Mouse (Mus musculus) brain, adult 2 months (tissue): ENCODE results near the gene Jam3.

Source experiments
- DNase-seq: peaks from one replicate; pipeline ENCODE4 v3.0.0; 2011; ENCODE audit warnings: low read depth, low spot score

Jam3 gene

GRCm38 (mm10) chr9:27111756-27112155, 43.5 kb downstream of the Jam3 start:
- DNase-seq, result no peak

DNA sequence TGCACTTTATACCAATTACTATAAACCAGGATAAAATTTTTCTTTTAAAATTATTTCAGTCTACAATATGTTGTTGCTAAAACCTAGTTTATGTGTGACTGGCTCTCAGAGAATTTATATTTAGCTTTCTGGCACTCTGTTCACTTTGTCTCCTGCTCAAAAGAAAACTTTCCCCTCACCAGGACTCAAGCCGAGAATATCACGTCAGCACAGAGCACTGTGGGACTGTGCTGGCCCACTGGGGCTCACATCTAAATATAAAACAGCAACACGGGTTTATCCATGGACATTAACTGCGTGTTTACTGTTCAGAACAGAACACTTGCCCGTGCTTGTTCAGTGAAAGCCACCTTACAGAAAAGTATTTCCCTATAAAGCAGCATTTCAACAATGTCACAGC, 44.5 kb downstream of the Jam3 start:
- DNase-seq, result peak; percentile 80

DNA sequence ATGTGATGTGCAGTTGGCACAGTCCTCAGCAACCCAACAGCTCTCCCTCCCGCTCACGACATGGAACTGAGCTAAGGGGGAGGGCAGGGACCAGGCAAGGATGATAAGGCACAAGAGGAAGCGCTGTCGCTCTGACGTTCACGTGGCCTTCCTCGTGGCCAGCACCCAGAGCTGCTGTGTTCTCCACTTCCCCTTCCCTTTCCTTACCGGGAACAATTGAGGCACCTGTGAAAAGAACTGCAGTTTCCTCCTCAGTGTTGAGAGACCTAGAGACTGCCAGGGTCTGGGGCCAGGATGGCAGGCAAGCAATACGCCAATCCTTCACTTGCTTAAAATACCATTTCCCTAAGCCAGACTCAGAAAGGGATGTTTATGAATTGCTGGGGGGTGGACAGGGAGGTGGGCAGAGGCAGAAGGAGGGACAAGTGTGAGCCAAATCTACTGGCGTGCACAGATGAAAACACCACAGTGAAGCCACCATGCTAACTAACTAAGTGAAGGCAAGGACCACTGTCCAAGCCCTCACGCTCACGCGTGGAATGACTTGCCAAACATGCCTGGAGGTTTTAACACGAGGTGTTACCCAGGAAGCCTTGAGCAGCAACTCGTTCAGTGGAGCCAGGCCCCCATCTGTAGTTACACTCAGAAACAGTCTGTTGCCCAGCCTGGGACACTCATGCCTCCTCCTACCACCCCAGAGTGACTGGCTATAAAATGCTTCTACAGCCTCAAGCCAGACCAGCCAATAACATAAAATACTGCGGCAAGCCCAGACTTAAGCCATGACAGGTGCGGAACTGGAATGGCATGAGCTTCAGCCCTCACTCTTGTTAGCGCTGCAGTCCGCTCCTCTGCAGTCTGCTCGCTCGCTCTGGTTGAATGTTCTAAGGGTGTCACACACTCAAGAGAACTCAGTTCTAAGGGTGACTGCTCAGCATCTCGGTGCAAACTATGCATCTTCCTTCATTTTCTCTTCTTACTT, 45.4 kb downstream of the Jam3 start:
- DNase-seq, result peak; percentile 86

GRCm38 (mm10) chr9:27108451-27108850, 46.8 kb downstream of the Jam3 start:
- DNase-seq, result no peak

DNA sequence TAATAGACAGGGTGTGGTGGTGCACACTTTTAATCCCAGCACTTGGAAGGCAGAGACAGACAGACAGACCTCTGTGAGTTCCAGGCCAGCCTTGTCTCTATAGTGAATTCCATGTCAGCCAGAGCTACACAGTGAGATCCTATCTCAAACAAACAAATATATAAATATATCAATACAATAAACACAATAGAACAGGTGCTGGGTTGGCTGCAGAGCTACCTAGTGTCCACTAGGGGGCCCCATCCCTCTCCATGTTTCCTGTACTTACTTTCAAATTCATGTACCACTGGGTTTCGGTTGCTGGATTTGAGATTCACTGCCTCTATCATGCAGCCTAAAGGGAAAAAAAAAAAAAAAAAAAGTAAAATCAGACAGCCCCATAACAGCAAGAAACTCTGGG, 49.1 kb downstream of the Jam3 start:
- DNase-seq, result peak; percentile 81

DNA sequence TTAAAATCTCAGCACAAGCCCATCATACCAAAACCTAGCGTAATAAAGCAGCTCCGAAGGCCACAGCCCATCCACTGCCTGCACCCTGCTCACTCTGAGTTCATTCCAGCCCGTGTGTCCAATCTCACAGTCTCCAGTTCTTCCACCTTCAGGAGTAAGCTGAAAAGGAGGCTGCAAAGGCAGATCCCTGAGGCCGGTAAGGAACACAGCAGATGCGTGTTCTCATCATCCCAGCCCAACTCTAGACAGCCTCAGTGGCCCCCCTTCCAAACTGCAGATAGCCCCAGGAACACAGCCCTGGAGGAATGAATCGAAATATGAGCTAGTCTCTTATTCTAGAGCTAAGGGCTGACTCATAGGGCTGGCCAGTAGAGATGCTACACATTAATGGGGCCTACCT, 53.8 kb downstream of the Jam3 start:
- no peak for DNase-seq

- no peak for DNase-seq
Observed at GRCm38 (mm10) chr9:27099474-27099873, 55.7 kb downstream of the Jam3 start.

GRCm38 (mm10) chr9:27098557-27098956, 56.7 kb downstream of the Jam3 start:
- no peak for DNase-seq

DNA sequence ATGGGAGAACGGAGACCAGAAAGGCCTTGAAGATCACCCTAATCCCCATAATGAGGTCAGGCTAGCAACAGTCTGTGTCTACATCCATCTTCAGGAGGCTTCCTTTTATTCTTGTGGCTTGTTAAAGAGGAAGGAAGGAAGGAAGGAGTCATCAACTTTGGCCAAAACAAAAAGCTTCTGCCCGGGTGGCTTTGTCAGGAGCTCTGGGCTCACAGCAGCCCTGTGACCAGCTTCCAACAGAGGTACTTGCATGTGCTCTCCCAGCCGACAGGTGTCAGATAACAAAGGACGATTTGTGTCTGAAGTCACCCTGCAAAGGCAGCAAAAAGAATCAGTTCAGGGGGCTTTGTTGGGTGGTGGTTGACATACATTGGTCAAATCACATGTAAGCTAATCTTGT, 57.1 kb downstream of the Jam3 start:
- DNase-seq, result no peak

GRCm38 (mm10) chr9:27092916-27093315, 62.3 kb downstream of the Jam3 start:
- no peak for DNase-seq

DNA sequence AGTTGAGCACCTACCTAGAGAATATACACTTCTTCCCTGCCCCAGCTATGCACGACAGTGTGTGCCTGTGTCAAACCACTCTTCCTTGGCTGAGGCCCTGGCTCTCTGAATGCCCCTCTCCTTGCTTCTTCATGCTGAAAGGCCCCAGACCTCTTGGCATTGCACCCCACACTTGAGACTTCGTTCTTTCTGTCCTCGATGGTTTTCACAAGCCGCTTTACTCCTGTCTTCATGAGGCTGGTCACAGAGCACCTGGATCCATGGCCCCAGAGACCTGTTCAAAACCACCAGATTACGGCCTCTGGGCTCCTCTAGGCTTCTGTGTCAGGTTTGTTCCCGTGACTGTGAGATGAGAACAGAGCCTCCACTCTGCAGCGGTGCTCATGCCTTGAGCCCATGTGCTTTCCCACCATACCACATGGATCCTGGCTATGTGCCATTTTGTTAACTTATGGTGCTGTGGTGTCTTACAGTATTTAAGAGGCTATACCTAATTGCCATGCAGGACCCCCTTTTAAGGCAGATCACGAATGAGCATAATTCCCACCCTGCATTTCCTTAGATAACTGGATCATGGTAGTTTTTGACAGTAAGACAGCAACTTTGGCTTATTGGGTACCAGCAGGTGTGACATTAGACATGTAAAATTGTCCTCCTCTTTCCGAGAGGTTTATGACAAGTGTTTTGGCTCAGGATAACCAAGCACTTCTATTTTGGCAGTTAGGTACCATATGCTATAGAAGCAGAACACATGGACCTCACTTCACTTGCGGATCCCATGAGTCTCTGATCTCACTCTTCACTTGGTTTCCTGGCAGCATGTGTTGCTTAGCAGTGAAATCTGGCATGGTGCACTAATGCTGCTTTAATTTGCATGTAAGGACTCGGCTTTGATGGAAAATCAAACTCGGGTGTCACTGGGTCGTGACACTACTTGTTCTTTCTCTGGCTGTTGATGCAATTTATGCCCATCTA, 64.1 kb downstream of the Jam3 start:
- DNase-seq, result peak; percentile 86

DNA sequence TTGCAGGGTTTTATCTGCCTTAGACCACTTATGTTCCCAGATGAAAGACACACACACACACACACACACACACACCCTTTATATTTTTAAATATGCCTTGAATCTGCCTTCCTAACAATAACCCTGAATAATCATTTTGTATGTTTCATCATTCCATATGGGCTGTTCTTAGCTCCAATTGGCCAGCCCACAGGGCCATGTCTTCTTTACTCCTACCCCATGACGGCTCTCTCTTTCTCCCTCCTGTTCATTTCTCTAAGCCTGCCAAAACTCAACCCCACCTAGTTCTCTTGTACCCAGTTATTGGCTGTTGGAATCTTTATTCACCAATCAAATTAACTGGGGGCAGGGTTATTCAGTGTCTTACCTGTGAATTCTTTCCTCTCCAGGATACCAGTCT, 65.1 kb downstream of the Jam3 start:
- DNase-seq, result peak; percentile 53

DNA sequence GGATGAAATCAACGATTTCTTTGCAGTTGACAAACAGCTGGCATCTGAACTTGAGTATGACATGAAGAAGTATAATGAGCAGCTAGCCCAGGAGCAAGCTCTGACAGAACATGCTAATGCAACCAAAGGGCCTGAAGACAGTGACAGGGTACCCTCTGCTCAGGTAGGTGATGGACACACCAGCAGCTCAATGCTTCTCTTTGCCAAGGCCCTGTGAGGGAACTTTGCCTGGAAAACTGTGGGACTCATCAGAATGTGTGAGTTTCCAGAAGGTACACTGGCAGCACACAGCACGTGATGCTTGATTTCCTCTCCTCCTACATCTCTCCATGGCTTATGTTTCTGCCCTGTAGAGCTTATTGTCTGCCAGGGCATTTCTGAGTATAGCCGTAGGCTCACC, 67.8 kb downstream of the Jam3 start:
- peak; percentile 32 for DNase-seq

DNA sequence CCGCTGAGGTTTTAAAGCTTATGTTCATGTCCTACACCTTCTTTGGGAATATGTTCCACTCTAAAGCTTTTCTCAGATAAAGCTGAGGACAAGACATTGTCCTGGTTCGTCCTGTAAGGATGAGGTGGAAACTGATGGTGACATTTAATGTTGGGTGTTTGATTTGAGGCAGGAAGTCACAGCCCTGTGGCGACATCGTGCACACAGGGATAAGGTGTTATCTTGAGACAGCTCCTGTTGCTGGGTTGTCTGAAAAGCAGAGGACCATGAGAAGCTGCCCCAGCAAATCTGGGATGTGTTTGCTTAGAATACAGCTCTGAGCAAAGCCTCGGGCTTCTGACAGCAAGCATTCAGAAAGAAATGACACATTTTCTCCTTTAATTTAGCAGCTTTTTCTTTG, 69.0 kb downstream of the Jam3 start:
- DNase-seq, result no peak

- DNase-seq, result no peak
Observed at GRCm38 (mm10) chr9:27075812-27076211, 79.4 kb downstream of the Jam3 start.

DNA sequence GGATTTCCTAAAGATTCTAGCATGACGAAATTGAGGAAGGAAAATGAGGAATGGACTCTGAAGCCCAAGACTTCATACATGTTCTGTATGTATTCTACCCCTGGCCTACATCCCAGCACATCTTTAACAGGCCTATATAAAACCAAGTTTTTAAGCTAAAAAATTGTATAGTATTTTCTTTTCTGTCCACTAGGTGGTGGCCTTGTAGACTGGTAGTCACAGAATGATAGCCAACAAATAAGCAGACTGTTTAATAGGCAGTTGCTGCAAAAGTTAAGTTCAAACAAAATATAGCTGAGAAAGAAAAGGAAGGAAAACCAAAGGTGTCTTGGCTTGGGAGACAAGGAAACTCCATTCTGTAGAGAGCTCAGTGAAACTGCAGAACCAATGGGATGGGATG, 80.5 kb downstream of the Jam3 start:
- DNase-seq, result no peak

- no peak for DNase-seq
Observed at GRCm38 (mm10) chr9:27070895-27071294, 84.3 kb downstream of the Jam3 start.

DNA sequence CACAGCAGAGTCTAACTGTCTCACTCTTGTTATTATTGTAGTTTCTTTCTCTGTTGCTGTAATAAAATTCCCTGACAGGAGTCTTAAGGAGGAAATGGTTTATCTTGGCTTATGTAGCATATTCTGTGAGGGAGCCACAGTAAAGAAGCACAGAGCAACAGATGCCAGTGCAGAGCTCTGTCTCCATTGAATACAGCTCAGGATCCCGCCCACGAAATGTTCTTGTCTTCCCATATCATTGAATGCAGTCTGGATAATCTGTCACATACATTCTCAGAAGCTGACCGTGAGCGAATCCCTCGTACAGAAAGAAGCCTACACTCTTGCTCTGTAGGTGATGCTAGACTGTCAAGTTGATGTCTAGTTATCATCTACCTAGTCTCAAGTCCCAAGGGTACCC, 96.9 kb downstream of the Jam3 start:
- peak; percentile 79 for DNase-seq

DNA sequence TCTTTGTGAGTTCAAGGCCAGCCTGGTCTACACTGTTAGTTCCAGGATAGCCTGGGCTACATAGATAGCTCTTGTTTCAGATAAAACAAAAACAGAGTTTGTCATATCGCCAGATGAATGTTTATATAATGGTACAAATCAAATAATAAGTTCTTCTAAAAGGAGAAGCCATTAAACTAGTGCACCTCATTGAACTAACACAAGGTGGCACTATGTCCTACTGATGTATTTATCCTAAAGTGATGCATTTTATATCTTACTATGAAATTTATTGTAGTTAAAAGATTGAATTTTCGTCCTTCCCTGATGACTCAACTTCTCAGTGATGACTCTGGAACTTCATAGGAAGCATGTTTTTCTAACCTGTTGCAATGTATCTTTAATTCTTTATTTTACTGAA, 105.7 kb downstream of the Jam3 start:
- peak; percentile 50 for DNase-seq
